Mouse (Mus musculus): Measurements from ENCODE around the gene Wdr70.

DNA sequence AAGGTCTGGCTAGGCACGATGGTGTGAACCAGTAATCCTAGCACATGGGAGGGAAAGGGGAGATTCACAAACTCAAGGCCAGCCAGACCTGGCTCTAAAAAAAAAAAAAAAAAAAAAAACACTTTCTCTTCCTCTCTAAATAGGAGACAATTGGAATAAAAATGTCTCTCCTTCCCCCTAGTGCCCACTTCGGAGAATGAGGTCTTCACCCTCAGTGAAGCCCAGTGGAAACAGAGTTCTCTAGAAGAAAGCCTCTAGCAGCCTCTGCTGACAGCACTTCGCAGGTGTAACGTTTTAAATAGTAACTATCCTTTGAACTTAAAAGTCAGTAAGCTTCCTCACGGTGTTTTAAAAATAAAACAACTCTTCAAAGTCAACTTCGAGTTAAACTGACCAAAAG lies 33.8 kb downstream of the Wdr70 start:
- TF ChIP-seq CTCF (IDR thresholded peaks at IDR 0.05) (no peak; the same call in 1 of the 2 replicates), EP300 (IDR thresholded peaks at IDR 0.05) (no peak)
